Mouse (Mus musculus) bone marrow macrophage, adult 2 months (primary cell): ENCODE results near the gene Ryr3.

ENCODE experiments used
- CTCF ChIP-seq: IDR thresholded peaks from 2 replicates; pipeline ENCODE4 v1.5.1; 2012; ENCODE audit warnings: low read depth, mild to moderate bottlenecking, low read length, moderate library complexity
- POLR2A ChIP-seq: IDR thresholded peaks from 2 replicates; pipeline ENCODE4 v1.6.1; 2012; ENCODE audit warnings: mild to moderate bottlenecking, low read depth, low read length, borderline replicate concordance

GRCm38 (mm10) chr2:113094088-113094487 is 122.8 kb downstream of the Ryr3 start:
- TF ChIP-seq CTCF (no peak), POLR2A (no peak)
